In genomic region chr4:148530351-148530750, GRCm38 (mm10) we compare ENCODE assay signal across 21 mouse cellular contexts.
"Had no signal": no experiment of that assay in that cellular context is flagged by ENCODE, and none has a peak within 500 bp of the region (broad histone marks: within the 10 kb centered on the region; RNA-seq: fewer than 3 reads in every experiment).

No protein-coding gene starts in this region.

- DNase-seq: kidney, postnatal 14 days; kidney, postnatal 4 days; liver; lung, adult 18-20 months; lung, postnatal 10 days; lung, postnatal 36 days; midbrain, embryonic 14.5 days; retina, postnatal 1 day; right cerebral cortex, postnatal 25 days; spleen, adult 18-20 months; thymus, postnatal 25 days had no signal

- H3K27me3 ChIP-seq: limb, embryonic 13.5 days; liver, embryonic 12.5 days; liver, embryonic 15.5 days; lung, embryonic 15.5 days; megakaryocyte, embryonic 14.5 days; neural tube, embryonic 12.5 days; neural tube, embryonic 15.5 days; stomach, embryonic 15.5 days had no signal

- H3K27ac ChIP-seq: limb, embryonic 10.5 days; limb, embryonic 13.5 days; liver, embryonic 12.5 days; liver, embryonic 15.5 days; lung, embryonic 15.5 days; midbrain, embryonic 10.5 days; neural tube, embryonic 12.5 days; neural tube, embryonic 15.5 days; stomach, embryonic 15.5 days had no signal

- H3K4me3 ChIP-seq: limb, embryonic 10.5 days; limb, embryonic 13.5 days; liver, embryonic 12.5 days; liver, embryonic 15.5 days; lung, embryonic 15.5 days; megakaryocyte, embryonic 14.5 days; midbrain, embryonic 10.5 days; neural tube, embryonic 12.5 days; neural tube, embryonic 15.5 days; stomach, embryonic 15.5 days had no signal
